Mouse (Mus musculus) 416B (cell line): ENCODE results near the gene Higd2a.
A peak's percentile ranks its signal among the peaks of the same experiment; 100 is the strongest.

Source experiments
- DNase-seq: peaks from one replicate; pipeline ENCODE4 v3.0.0; 2011; ENCODE audit warnings: low read depth

The Higd2a gene

GRCm38 (mm10) chr13:54582126-54582525, 7.9 kb upstream of the Higd2a start:
- no peak for DNase-seq

GRCm38 (mm10) chr13:54582860-54583259, 7.1 kb upstream of the Higd2a start:
- DNase-seq = no peak

- no peak for DNase-seq
These were observed 4.2 kb upstream of the Higd2a start for GRCm38 (mm10) chr13:54585831-54586230.

- no peak for DNase-seq
These were observed 502 bp upstream of the Higd2a start for GRCm38 (mm10) chr13:54589414-54589995.

- no peak for DNase-seq
These were observed 1.9 kb downstream of the Higd2a start for GRCm38 (mm10) chr13:54591776-54592356.

GRCm38 (mm10) chr13:54593617-54594016, 3.6 kb downstream of the Higd2a start:
- no peak for DNase-seq

- DNase-seq = no peak
These were observed 6.2 kb downstream of the Higd2a start for GRCm38 (mm10) chr13:54596107-54596690.

GRCm38 (mm10) chr13:54596870-54597269, 6.9 kb downstream of the Higd2a start:
- DNase-seq = no peak

GRCm38 (mm10) chr13:54598622-54599143, 8.7 kb downstream of the Higd2a start:
- DNase-seq = no peak

- no peak for DNase-seq
These were observed 12.7 kb downstream of the Higd2a start for GRCm38 (mm10) chr13:54602639-54603111.

GRCm38 (mm10) chr13:54603501-54603900, 13.5 kb downstream of the Higd2a start:
- DNase-seq = no peak

GRCm38 (mm10) chr13:54604221-54604620, 14.2 kb downstream of the Higd2a start:
- DNase-seq = no peak

GRCm38 (mm10) chr13:54605426-54605825, 15.4 kb downstream of the Higd2a start:
- no peak for DNase-seq

GRCm38 (mm10) chr13:54607204-54607603, 17.2 kb downstream of the Higd2a start:
- DNase-seq = no peak

- DNase-seq = no peak
These were observed 18.0 kb downstream of the Higd2a start for GRCm38 (mm10) chr13:54608002-54608401.

- no peak for DNase-seq
These were observed 18.7 kb downstream of the Higd2a start for GRCm38 (mm10) chr13:54608666-54609065.

- DNase-seq = no peak
These were observed 19.3 kb downstream of the Higd2a start for GRCm38 (mm10) chr13:54609301-54609700.

- DNase-seq = peak; percentile 18
These were observed 20.6 kb downstream of the Higd2a start for GRCm38 (mm10) chr13:54610613-54610971.

- DNase-seq = peak; percentile 60
These were observed 21.2 kb downstream of the Higd2a start, which contains the start of gene Cltb for GRCm38 (mm10) chr13:54610972-54611754. Gene Cltb (minus strand): TSS chr13:54611344.

- peak; percentile 58 for DNase-seq
These were observed 23.1 kb downstream of the Higd2a start for GRCm38 (mm10) chr13:54613141-54613540.

- DNase-seq = peak; percentile 53
These were observed 26.3 kb downstream of the Higd2a start for GRCm38 (mm10) chr13:54616307-54616706.

GRCm38 (mm10) chr13:54616998-54617397, 27.0 kb downstream of the Higd2a start:
- peak; percentile 71 for DNase-seq
